In the genomic region with DNA sequence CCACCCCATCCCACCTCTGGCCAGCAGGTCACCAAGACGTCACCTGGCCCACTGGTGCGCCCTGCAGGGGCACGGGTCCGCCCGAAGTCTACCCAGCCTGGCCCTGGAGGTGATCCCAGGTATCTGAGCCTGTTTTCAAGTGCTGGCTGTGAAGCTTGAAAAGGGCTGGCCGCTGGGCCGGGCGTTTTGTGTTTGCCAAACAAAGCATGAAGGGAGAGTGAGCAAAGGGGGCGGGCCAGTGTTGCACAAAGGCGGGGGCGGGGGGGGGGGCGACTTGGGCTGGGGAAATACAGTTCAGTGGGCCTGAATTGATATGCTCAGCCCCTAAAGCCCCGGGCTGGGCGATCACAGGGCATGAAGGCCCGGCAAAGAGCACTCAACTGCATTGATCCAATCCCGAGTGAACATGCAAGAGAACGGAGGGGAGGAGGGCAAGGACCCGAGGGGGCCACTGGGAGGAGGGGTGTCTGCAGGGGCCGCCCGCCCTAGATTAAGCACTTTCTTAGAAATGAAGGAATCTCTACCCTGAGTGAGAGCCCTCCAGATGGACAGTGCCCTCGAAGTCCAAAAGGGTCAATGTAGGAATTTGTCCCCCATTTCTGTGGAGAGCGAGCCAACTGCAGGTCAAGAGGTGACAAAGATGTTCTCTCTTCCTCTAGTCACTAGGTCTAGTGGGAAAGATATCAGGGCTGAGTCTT, we compare ENCODE assay signal across 11 mouse cellular contexts.
DNase-seq lines count a peak whose midpoint lies in the region; ATAC-seq and TF ChIP-seq lines count a peak whose summit lies in the region.
"Had no signal": no experiment of that assay in that cellular context is flagged by ENCODE, and none has a peak within 500 bp of the region (broad histone marks: within the 10 kb centered on the region; RNA-seq: fewer than 3 reads in every experiment).

No protein-coding gene starts in this region.

- no peaks in the 10 kb centered on the region for H3K36me3 ChIP-seq in heart, embryonic 10.5 days
- no peaks in the 10 kb centered on the region for H3K36me3 ChIP-seq in forebrain, embryonic 15.5 days
- no peaks in the 10 kb centered on the region for H3K36me3 ChIP-seq in midbrain, embryonic 14.5 days (ENCODE audit: control insufficient read depth, insufficient read depth, low read length)

- TF ChIP-seq CTCF in brain, embryonic 14.5 days (IDR thresholded peaks at IDR 0.05; ENCODE audit: borderline replicate concordance, extremely low read depth, insufficient read depth, insufficient read length) = no peak

- WGBS in heart, embryonic 10.5 days = 40% methylated on average over 20 of the region's 22 CpGs
- 13% methylated on average over 22 of the region's 22 CpGs for WGBS in forebrain, embryonic 15.5 days
- 25% methylated on average over 22 of the region's 22 CpGs for WGBS in midbrain, embryonic 14.5 days

- H3K4me3 ChIP-seq in heart, embryonic 10.5 days = peak overlapping the region; percentile 15; the same call in 1 of the 2 replicates
- no peak overlapping the region for H3K4me3 ChIP-seq in forebrain, embryonic 15.5 days
- H3K4me3 ChIP-seq in midbrain, embryonic 14.5 days (replicated peaks; ENCODE audit: low read depth, low read length) = no peak overlapping the region

- DNase-seq in heart, embryonic 10.5 days (ENCODE audit: low spot score) = no peak
- no peak for DNase-seq in heart, adult 18-20 months
- DNase-seq in brain, embryonic 14.5 days (ENCODE audit: low read depth) = peak; percentile 79
- DNase-seq in midbrain, embryonic 14.5 days = peak; percentile 9
- no peak for DNase-seq in urinary bladder, postnatal 25 days (ENCODE audit: low spot score)
- no peak for DNase-seq in thymus, adult 18-20 months
- no peak for DNase-seq in adrenal gland, postnatal 14 days
- DNase-seq: lung, postnatal 36 days had no signal

- peak; percentile 82 for ATAC-seq in forebrain, embryonic 15.5 days (replicated peaks)
- ATAC-seq in midbrain, embryonic 14.5 days (ENCODE audit: low FRiP score, low TSS enrichment) = peak; percentile 40
- ATAC-seq: intestine, embryonic 16.5 days had no signal

- H3K27me3 ChIP-seq in heart, embryonic 10.5 days (ENCODE audit: insufficient read depth, poor library complexity, severe bottlenecking) = no peaks in the 10 kb centered on the region
- no peaks in the 10 kb centered on the region for H3K27me3 ChIP-seq in forebrain, embryonic 15.5 days
- H3K27me3 ChIP-seq in midbrain, embryonic 14.5 days (ENCODE audit: control insufficient read depth, insufficient read depth, low read length) = no peaks in the 10 kb centered on the region

- no peak overlapping the region for H3K27ac ChIP-seq in heart, embryonic 10.5 days
- no peak overlapping the region for H3K27ac ChIP-seq in forebrain, embryonic 15.5 days (replicated peaks)
- H3K27ac ChIP-seq in midbrain, embryonic 14.5 days (replicated peaks; ENCODE audit: low read depth, low read length) = no peak overlapping the region

- H3K9me3 ChIP-seq in heart, embryonic 10.5 days = no peaks in the 10 kb centered on the region
- H3K9me3 ChIP-seq in forebrain, embryonic 15.5 days = no peaks in the 10 kb centered on the region
- no peaks in the 10 kb centered on the region for H3K9me3 ChIP-seq in midbrain, embryonic 14.5 days (ENCODE audit: control insufficient read depth, low read length)

- no peak for TF ChIP-seq POLR2A in brain, embryonic 14.5 days (IDR thresholded peaks at IDR 0.05; ENCODE audit: borderline replicate concordance, extremely low read depth, insufficient read depth, insufficient read length, poor library complexity, severe bottlenecking)

- H3K4me1 ChIP-seq in heart, embryonic 10.5 days = no peaks in the 10 kb centered on the region
- H3K4me1 ChIP-seq in forebrain, embryonic 15.5 days = no peaks in the 10 kb centered on the region
- no peaks in the 10 kb centered on the region for H3K4me1 ChIP-seq in midbrain, embryonic 14.5 days (ENCODE audit: control insufficient read depth, insufficient read depth, low read length)

- peak overlapping the region; percentile 8; the same call in 1 of the 2 replicates for H3K4me2 ChIP-seq in forebrain, embryonic 15.5 days (replicated peaks)
- peak overlapping the region; percentile 27; the same call in 1 of the 2 replicates for H3K4me2 ChIP-seq in midbrain, embryonic 14.5 days (ENCODE audit: low read length)
- H3K4me2 ChIP-seq: heart, embryonic 11.5 days had no signal

- H3K9ac ChIP-seq in forebrain, embryonic 15.5 days (replicated peaks) = no peak overlapping the region
- H3K9ac ChIP-seq in midbrain, embryonic 14.5 days (replicated peaks; ENCODE audit: low read length) = no peak overlapping the region

Comparison
In these comparisons a context has a peak if more than half of its experiments do, and no peak if none do; other contexts are left out.
1. DNase-seq: peak in brain, embryonic 14.5 days (single experiment) and midbrain, embryonic 14.5 days (single experiment); none in heart, embryonic 10.5 days (single experiment), heart, adult 18-20 months (0 of 2), urinary bladder, postnatal 25 days (single experiment), thymus, adult 18-20 months (0 of 2) and adrenal gland, postnatal 14 days (single experiment).